Mouse (Mus musculus): ENCODE measurements around the gene Vmn1r152.
"Not testable (repeated sequence)": the region's sequence is repeated elsewhere in the genome, so short reads cannot be mapped to it uniquely, and the experiment has no call there.

Gene Vmn1r152

GRCm38 (mm10) chr7:22522667-22523066, at the start of gene Vmn1r152:
TSS of gene Vmn1r152 (plus strand) at chr7:22522967.
- DNase-seq (ENCODE audit: extremely low read depth, low read depth) = not testable (repeated sequence)

GRCm38 (mm10) chr7:22499578-22499977, 23.2 kb upstream of the Vmn1r152 start, which contains the start of gene Vmn1r151:
TSS of gene Vmn1r151 (minus strand) at chr7:22499678.
- not testable (repeated sequence) for DNase-seq (ENCODE audit: extremely low read depth, low read depth)

- DNase-seq (ENCODE audit: extremely low read depth, low read depth) = not testable (repeated sequence)
These were observed 12.0 kb downstream of the Vmn1r152 start, which contains the start of gene Gm8677 for GRCm38 (mm10) chr7:22534787-22535186. TSS of gene Gm8677 (minus strand) at chr7:22534887.

GRCm38 (mm10) chr7:22565243-22565642, 42.5 kb downstream of the Vmn1r152 start, which contains the start of gene Gm4201:
TSS of gene Gm4201 (minus strand) at chr7:22565343.
- DNase-seq (ENCODE audit: extremely low read depth, low read depth) = not testable (repeated sequence)

Measured in MEL-GATA-1-ER (cell line).